Mouse (Mus musculus) bone marrow macrophage, adult 2 months (primary cell): ENCODE data around the gene Itsn2. TPM values are rescaled to one million over a fixed set of nuclear protein-coding genes. Genes with fewer than 3 reads are reported as not detected.

Experiments used
- H3K27ac ChIP-seq: 2 replicates; pipeline ENCODE4 v1.5.1; 2012; ENCODE audit warnings: low read depth, low read length; ENCODE audit not compliant: insufficient read depth
- H3K4me1 ChIP-seq: 2 replicates; pipeline ENCODE4 v1.6.1; 2012; ENCODE audit warnings: low read length; ENCODE audit not compliant: control insufficient read depth, insufficient read depth
- H3K4me3 ChIP-seq: 2 replicates; pipeline ENCODE4 v1.5.1; 2012; ENCODE audit warnings: mild to moderate bottlenecking, low read length, moderate library complexity; ENCODE audit not compliant: insufficient read depth
- CTCF ChIP-seq: IDR thresholded peaks from 2 replicates; pipeline ENCODE4 v1.5.1; 2012; ENCODE audit warnings: low read depth, mild to moderate bottlenecking, low read length, moderate library complexity
- POLR2A ChIP-seq: IDR thresholded peaks from 2 replicates; pipeline ENCODE4 v1.6.1; 2012; ENCODE audit warnings: mild to moderate bottlenecking, low read depth, low read length, borderline replicate concordance
- polyA plus RNA-seq: library from polyadenylated mRNA; stranded (reverse); fragments of >200 nt; gene quantifications from 2 replicates; pipeline ENCODE4 v1.2.4, GENCODE M21; 2012; ENCODE audit not compliant: missing spikeins, insufficient read depth, insufficient read length

Itsn2 gene
- polyA plus RNA-seq, 1 experiment = 112 TPM

DNA sequence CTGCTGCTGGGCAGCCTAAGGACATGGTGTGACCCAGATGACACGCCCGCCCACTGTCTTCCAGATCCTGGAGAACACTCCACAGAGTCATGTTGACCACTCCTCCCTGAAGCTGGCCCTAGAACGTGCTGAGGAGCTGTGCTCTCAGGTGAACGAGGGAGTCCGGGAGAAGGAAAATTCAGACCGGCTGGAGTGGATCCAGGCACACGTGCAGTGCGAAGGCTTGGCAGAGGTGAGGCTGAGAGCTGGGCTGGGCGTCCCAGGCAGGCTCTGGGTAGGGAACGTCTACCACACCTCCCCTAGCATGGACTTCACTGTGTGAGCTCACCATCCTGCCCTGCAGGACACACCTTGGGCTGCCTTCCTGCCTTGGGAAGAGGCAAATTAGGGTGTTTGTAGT, 114.5 kb downstream of the Itsn2 start:
- Histone ChIP-seq H3K4me3 (no peak overlapping the region), H3K4me1 (peaks cover 7% of the 10 kb centered on the region), H3K27ac (no peak overlapping the region)
- no peak for TF ChIP-seq CTCF
- TF ChIP-seq POLR2A = no peak

DNA sequence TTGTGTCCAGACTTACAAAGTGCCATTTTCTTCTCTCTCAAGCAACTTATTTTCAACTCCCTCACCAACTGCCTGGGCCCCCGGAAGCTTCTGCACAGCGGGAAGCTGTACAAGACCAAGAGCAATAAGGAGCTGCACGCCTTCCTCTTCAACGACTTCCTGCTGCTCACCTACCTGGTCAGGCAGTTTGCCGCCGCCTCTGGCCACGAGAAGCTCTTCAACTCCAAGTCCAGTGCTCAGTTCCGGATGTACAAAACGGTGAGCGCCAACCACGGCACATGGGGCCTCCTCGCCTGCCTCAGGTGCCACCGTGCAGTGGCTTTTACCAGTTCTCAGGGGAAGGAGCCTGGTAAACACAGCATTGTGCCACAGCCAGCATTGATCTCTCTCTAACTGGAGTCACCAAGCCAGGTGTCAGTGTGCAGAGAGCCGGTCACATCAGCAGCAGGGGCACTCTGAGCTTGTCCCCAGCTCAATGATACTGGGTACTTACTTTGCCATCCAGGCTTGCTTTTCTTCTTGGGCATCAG, 115.1 kb downstream of the Itsn2 start:
- H3K4me1 ChIP-seq = peaks cover under 1% of the 10 kb centered on the region; the same call in 1 of the 2 replicates

DNA sequence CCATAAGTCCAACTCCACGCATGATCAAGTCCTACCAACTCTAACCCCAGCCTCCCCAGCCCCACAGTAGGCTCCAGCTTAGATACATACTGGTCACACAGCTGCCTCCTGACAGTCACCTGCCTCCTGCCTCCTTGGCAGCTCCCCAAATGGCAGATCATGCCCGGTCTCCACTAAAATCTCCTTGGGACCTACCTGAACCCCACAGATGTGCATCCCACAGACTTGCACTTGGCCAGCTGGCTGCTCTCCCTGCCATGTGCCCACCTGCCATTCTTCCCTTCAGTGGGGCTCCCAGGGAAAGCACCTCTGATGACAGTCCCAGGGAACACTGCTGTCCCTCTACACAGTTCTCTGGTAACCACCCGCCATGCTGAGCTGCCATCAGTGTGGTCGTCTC, 115.9 kb downstream of the Itsn2 start:
- H3K4me1 ChIP-seq = no peaks in the 10 kb centered on the region
- H3K4me3 ChIP-seq = no peak overlapping the region
- TF ChIP-seq POLR2A (no peak), CTCF (no peak)
- no peak overlapping the region for H3K27ac ChIP-seq

More for the DNA sequence above, 115.1 kb downstream of the Itsn2 start:
- TF ChIP-seq CTCF (no peak), POLR2A (no peak)
- no peak overlapping the region for H3K4me3 ChIP-seq
- H3K27ac ChIP-seq = no peak overlapping the region

DNA sequence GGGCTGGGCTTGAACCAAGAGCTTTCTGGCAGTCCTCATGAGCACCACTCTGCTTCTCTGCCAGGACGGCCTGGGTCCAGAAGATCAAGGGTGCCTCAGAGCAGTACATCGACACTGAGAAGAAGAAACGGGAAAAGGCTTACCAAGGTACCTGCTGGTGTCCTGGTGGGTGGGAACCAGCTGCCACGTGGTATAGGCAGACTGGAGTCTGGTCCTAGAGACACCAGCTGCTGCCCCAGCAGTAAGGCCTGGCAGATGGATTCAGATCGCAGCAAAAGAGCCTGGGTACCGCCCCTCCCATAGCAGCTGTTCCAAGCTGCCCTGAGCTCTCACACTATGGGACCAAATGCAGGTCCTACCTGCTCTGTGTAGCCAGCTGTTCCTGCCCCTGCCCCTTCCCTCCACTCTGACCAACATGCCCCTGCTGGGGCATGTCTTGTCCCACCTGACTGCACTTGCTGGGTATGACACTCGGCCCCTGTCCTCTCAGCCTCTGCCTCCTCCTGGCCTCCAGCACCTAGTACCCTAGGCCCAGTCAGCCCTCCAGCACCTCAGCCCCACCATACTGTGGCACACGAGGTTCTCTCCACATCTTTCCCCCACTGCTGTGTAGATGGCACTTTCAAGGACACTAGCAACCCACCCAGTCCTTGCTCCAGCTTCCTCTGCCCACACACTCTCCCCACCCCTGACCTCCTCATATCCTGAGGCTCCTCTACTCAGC, 116.6 kb downstream of the Itsn2 start:
- Histone ChIP-seq H3K4me3 (no peak overlapping the region), H3K27ac (no peak overlapping the region), H3K4me1 (no peaks in the 10 kb centered on the region)
- TF ChIP-seq CTCF = no peak
- no peak for TF ChIP-seq POLR2A

DNA sequence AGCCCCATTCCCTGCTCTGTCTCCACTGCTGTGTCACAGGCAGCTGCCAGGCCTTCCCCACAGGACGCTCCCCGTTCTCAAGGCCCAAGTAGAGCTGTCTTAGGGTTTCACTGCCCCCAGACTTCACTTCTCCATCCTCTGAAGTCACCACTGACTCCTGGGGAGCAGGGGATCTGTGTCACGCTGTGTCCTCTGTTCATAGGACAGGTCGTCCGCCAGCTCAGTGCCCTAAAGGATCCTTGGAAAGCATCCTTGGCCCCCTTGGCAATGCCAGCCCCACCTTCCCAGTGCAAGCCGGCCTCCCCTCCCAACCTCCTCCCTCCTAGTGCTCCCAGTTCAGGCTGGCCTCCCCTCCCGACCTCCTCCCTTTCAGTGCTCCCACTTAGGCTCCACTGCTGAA, 117.5 kb downstream of the Itsn2 start:
- no peak overlapping the region for H3K27ac ChIP-seq
- TF ChIP-seq CTCF (no peak), POLR2A (no peak)
- H3K4me1 ChIP-seq = no peaks in the 10 kb centered on the region
- H3K4me3 ChIP-seq = no peak overlapping the region

DNA sequence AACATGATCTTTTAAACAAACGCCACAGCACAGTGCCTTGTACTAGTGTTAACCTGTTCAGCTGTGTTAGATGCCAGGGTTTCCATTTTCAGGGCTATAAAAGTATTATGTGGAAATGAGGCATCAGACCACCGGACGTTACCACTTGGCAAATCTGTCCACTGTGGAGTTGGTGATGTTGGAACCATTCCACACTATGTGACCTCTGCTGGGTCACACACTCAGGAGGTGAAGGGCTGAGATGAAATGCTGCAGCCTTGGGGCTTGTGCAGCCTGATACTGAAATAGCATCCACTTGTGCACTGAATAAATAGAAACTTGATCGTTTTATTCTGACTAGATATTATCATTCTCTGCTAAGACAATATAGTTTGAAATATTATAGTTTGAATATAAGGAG, 120.9 kb downstream of the Itsn2 start:
- Histone ChIP-seq H3K4me1 (no peaks in the 10 kb centered on the region), H3K27ac (no peak overlapping the region), H3K4me3 (no peak overlapping the region)
- TF ChIP-seq POLR2A = no peak

DNA sequence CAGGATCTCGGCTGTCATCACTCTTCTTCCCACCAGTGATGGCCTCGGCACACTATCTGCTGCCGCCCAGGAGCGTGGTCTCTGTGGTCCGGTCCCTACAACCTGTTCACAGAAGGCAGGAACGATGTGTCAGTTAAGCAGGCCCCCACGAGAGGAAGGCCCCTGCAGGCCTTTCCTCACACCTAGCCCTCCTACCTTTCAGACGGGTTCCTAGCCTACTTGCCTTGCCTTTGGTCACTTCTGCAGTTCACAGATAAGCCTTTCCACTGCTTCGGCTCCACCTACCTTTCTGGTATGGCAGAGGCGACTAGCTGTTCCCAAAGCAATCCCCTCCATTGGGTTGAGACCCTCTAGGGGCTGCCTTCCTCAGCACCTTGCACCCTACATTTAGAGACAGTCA, 123.2 kb downstream of the Itsn2 start:
- no peak for TF ChIP-seq POLR2A
- no peak for TF ChIP-seq CTCF
- H3K27ac ChIP-seq = no peak overlapping the region
- no peaks in the 10 kb centered on the region for H3K4me1 ChIP-seq
- H3K4me3 ChIP-seq = no peak overlapping the region

DNA sequence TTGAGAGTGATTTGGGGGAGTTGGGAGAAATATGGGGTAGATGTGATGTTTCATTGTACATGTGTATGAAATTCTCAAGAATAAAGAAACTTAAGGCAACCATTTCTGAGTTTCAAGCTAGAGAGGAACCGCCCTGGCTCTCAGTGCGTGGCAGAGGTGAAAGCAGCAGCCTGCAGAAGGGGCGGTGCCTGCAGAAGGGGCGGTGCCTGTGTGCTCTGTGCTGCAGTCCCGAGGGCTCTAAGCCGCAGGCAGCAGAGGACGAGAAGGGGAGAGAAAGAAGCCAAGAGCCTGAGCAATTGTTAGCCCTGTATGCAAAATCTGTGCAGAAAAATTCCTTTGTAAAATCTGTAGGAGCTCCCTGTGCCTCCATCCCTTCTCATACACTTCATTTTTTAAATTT, 125.0 kb downstream of the Itsn2 start:
- Histone ChIP-seq H3K27ac (no peak overlapping the region), H3K4me3 (no peak overlapping the region), H3K4me1 (no peaks in the 10 kb centered on the region)
- TF ChIP-seq POLR2A = no peak
- no peak for TF ChIP-seq CTCF

DNA sequence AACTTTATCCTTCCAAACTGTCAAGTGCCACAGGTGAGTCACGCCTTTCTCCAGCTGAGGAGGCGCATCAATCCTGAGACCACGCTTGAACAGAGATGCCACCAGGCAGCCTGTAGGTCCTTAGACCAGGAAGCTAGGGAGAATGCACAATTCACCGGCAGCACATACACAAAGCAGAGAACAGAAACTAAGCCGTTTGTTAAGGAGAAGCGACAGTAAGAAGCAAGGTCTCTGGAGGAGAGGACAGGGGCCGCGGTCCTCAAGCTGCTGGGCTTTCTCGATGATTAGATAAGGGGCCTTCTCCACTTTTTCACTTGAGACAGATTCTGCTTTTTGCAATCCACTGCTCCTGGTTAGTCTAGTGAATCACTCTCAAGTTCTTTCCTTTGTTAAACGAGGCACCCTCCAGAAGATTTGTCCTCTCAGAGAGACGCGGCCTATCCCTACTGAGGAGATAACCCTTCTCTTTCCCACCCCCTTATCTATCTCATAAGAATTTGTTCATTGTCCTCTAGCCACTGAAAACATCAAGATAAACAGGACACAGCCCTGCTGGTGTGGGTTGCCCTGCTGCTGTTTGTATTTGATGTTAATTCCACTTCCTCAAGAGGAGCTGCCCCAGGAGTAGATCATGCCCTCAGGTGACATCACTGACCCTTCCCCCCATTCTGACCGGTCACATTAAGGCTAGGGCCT, 126.8 kb downstream of the Itsn2 start:
- Histone ChIP-seq H3K4me3 (no peak overlapping the region), H3K4me1 (no peaks in the 10 kb centered on the region), H3K27ac (no peak overlapping the region)
- TF ChIP-seq POLR2A = no peak
- TF ChIP-seq CTCF = no peak
